Mouse (Mus musculus) megakaryocyte, embryonic 14.5 days (primary cell): ENCODE data around the gene Fasn. TPM values are rescaled to one million over a fixed set of nuclear protein-coding genes. Genes with fewer than 3 reads are reported as not detected.
A peak's percentile ranks its signal among the peaks of the same experiment; 100 is the strongest.

Experiments used
- H3K27me3 ChIP-seq: replicated peaks from 2 replicates; pipeline ENCODE3; 2012; ENCODE audit warnings: inconsistent platforms
- H3K36me3 ChIP-seq: replicated peaks from 2 replicates; pipeline ENCODE3; 2012; ENCODE audit warnings: low read length, inconsistent platforms, mixed read lengths
- H3K4me1 ChIP-seq: 2 replicates; pipeline ENCODE4 v1.6.1; 2012; ENCODE audit warnings: inconsistent platforms
- H3K4me3 ChIP-seq: replicated peaks from 2 replicates; pipeline ENCODE3; 2012; ENCODE audit warnings: moderate library complexity, mild to moderate bottlenecking, inconsistent platforms
- H3K9me3 ChIP-seq: 2 replicates; pipeline ENCODE4 v1.6.1; 2012; ENCODE audit warnings: inconsistent platforms
- FLI1 ChIP-seq: IDR thresholded peaks from 2 replicates; pipeline ENCODE4 v1.6.1; 2012; ENCODE audit warnings: low read length, inconsistent platforms, mixed read lengths
- GATA1 ChIP-seq: IDR thresholded peaks from 3 replicates; pipeline ENCODE4 v1.6.1; 2012; ENCODE audit warnings: mixed read lengths, low read length, inconsistent platforms, borderline replicate concordance
- polyA plus RNA-seq: library from polyadenylated mRNA; stranded (reverse); fragments of >175 nt; gene quantifications from 2 replicates; pipeline ENCODE4 v1.2.3, GENCODE M21; 2012; ENCODE audit warnings: low replicate concordance; ENCODE audit not compliant: insufficient read depth

The Fasn gene
- polyA plus RNA-seq, 1 experiment = 328 TPM

DNA sequence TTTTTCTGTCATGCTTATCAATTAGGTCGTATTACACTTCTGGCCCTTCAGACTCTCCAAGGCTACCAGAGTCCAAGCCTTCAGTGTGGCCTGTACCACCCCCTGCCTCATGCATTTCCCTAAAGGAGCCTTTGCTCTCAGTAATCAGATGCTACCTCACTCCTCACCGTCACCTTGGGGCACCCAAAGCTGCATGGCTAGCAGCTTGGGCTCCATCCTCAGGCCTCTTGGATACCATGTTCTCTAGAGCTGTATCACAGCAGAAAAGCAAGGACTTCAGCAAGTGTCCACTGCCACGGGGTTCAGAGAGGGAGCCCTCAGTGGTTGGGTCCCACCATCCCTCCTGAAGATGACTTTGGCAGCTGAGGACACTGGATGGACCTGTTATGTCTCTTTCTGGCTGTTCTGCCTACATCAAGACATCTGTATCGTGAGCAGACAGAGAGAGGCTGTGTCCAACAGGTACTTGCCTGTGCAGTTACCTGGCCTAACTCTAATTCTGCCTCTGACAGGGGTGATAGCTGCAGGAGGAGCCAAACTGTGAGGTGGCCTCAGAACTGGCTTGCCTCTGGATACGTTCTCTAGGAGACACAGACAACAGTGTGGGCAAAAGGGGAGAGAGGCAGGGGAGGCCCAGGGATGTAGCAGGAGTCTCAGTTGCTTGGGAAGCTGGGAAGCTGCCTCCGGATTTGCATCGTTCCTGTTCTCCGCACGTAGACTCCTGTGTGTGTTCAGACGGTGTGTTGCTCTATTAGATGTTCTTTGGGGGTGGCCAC, 5.6 kb upstream of the Fasn start:
- H3K4me1 ChIP-seq = peaks cover 56% of the 10 kb centered on the region
- TF ChIP-seq FLI1 (no peak), GATA1 (no peak)
- H3K36me3 ChIP-seq = peaks cover 18% of the 10 kb centered on the region
- no peak overlapping the region for H3K4me3 ChIP-seq
- peaks cover 12% of the 10 kb centered on the region for H3K27me3 ChIP-seq
- no peaks in the 10 kb centered on the region for H3K9me3 ChIP-seq

GRCm38 (mm10) chr11:120828416-120828815, 4.1 kb upstream of the Fasn start:
- Histone ChIP-seq H3K4me1 (peaks cover 58% of the 10 kb centered on the region), H3K36me3 (peaks cover 18% of the 10 kb centered on the region), H3K9me3 (no peaks in the 10 kb centered on the region), H3K27me3 (peaks cover 12% of the 10 kb centered on the region), H3K4me3 (no peak overlapping the region)
- TF ChIP-seq FLI1 = no peak
- no peak for TF ChIP-seq GATA1

DNA sequence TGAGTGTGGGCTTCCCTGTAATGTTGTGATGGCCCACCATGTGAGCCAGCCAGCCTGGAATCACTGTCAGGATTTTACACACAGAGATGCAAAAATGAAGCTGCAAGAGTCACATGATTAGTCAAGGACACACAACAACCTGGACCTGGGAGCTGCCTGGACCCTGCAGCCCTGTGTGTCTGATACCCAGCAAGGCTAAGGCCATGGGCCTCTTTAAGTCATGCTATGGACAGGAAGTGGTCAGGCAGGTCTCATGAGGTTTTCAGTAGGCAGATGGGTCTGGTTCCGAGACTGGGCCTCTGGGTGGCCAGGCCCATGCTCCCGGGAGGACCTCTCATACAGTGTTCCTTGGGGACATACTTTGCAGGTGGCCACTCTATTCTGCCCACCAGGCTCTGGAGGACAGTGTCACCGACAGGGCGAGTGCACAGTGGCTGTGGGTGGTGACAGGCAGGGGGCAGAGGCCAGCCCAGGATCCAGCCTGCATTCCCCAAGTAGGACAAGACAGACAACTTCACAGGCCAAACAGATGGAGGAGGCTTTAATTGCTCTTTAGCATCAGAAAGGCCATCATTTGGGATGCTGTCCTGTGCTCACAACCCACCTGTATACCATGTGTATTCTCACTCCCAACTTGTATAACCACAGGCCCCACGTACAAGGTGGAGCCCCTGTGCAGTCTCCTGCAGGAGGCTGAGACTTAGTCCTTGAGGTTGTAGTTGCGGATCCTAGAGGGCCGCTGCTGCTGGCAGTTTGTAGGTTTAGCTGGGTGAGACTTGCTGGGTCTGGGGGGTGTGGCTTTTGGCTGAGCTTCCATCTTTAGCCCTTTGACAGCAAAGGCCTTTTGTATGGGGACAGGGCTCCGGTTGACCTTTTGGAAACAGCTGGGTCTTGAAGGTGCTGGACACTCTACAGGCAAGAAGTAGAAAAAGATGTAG, 1.9 kb upstream of the Fasn start:
- H3K27me3 ChIP-seq = peaks cover 11% of the 10 kb centered on the region
- peaks cover 79% of the 10 kb centered on the region for H3K4me1 ChIP-seq
- H3K36me3 ChIP-seq = peaks cover 33% of the 10 kb centered on the region
- H3K9me3 ChIP-seq = no peaks in the 10 kb centered on the region
- no peak for TF ChIP-seq GATA1
- no peak for TF ChIP-seq FLI1
- peak overlapping the region; percentile 44 for H3K4me3 ChIP-seq

- TF ChIP-seq FLI1 (no peak), GATA1 (no peak)
- H3K4me1 ChIP-seq = peaks cover 88% of the 10 kb centered on the region
- peak overlapping the region; percentile 99 for H3K4me3 ChIP-seq
- no peaks in the 10 kb centered on the region for H3K9me3 ChIP-seq
- peaks cover 3% of the 10 kb centered on the region for H3K27me3 ChIP-seq
- peaks cover 38% of the 10 kb centered on the region for H3K36me3 ChIP-seq
These were observed 1.0 kb upstream of the Fasn start for GRCm38 (mm10) chr11:120825289-120825863.

- H3K9me3 ChIP-seq = no peaks in the 10 kb centered on the region
- H3K4me3 ChIP-seq = peak overlapping the region; percentile 99
- H3K4me1 ChIP-seq = peaks cover 93% of the 10 kb centered on the region
- peaks cover 3% of the 10 kb centered on the region for H3K27me3 ChIP-seq
- no peak for TF ChIP-seq GATA1
- TF ChIP-seq FLI1 = no peak
- peaks cover 43% of the 10 kb centered on the region for H3K36me3 ChIP-seq
These were observed 491 bp upstream of the Fasn start for GRCm38 (mm10) chr11:120824787-120825288.

DNA sequence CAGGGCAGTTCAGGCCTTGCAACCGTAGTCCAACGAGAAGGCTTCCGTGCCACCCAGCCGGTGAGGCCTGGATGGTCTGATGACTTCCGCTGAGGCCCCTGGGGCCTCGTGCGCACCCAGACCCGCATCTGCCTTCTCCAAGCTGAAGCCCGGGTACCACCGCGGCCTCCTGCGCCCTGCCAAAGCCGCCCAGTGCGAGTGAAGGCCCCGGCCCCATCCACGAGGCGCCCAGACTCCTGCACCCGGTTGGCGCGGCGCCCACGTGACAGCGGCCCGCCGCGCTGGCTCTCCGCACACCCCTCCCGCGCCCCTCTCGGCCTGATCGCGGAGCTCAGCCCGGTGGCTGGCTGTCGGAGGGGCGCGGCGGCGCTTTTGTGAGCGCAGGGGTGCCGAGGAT, 798 bp downstream of the Fasn start:
- Histone ChIP-seq H3K4me3 (peak overlapping the region; percentile 99), H3K27me3 (no peaks in the 10 kb centered on the region), H3K36me3 (peaks cover 53% of the 10 kb centered on the region), H3K4me1 (peaks cover 93% of the 10 kb centered on the region), H3K9me3 (no peaks in the 10 kb centered on the region)
- TF ChIP-seq GATA1 (no peak), FLI1 (no peak)

- no peaks in the 10 kb centered on the region for H3K27me3 ChIP-seq
- peak overlapping the region; percentile 99 for H3K4me3 ChIP-seq
- TF ChIP-seq GATA1 (no peak), FLI1 (no peak)
- H3K4me1 ChIP-seq = peaks cover 92% of the 10 kb centered on the region
- H3K36me3 ChIP-seq = peaks cover 59% of the 10 kb centered on the region
- H3K9me3 ChIP-seq = no peaks in the 10 kb centered on the region
These were observed 1.4 kb downstream of the Fasn start for GRCm38 (mm10) chr11:120822831-120823550.

DNA sequence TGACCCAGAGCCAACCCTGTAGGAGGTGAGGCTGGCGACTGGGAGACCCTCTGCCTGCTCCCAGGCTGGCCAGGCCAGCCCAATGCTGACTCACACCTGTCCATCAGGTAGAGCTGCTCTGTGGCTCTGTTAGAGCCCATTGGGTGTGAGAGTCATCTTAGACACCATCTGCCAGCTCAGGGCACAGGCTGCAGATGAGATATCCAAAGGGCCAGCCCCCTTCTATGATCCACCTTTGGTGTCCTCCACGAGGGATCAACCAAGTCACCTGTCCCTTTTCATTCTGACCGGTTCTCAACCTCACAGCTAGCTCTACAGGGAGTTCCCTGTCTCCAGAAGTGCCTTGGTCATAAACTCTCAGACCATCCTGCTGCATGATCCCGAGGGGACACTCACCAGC, 2.0 kb downstream of the Fasn start:
- Histone ChIP-seq H3K4me3 (peak overlapping the region; percentile 99), H3K27me3 (no peaks in the 10 kb centered on the region), H3K36me3 (peaks cover 66% of the 10 kb centered on the region), H3K4me1 (peaks cover 86% of the 10 kb centered on the region), H3K9me3 (no peaks in the 10 kb centered on the region)
- no peak for TF ChIP-seq FLI1
- no peak for TF ChIP-seq GATA1
